Mouse (Mus musculus) forebrain, embryonic 12.5 days (tissue): ENCODE data around the gene Phf1. TPM values are rescaled to one million over a fixed set of nuclear protein-coding genes. Genes with fewer than 3 reads are reported as not detected.
A peak's percentile ranks its signal among the peaks of the same experiment; 100 is the strongest.

Experiments
- ATAC-seq: fragments of 200-750 bp; cut with Nextera tagmentation; 2 replicates; pipeline ENCODE4 v1.8.0; 2017; ENCODE audit warnings: moderate TSS enrichment; ENCODE audit not compliant: low FRiP score
- H3K27ac ChIP-seq: fragments of 300-500 bp; sonication (generic); 2 replicates; pipeline ENCODE4 v1.5.1; 2016; ENCODE audit warnings: mild to moderate bottlenecking
- H3K27me3 ChIP-seq: fragments of 300-500 bp; sonication (generic); 2 replicates; pipeline ENCODE4 v1.6.1; 2016; ENCODE audit warnings: mild to moderate bottlenecking
- H3K36me3 ChIP-seq: fragments of 300-500 bp; sonication (generic); replicated peaks from 2 replicates; pipeline ENCODE4 v1.6.1; 2016; ENCODE audit warnings: mild to moderate bottlenecking
- H3K4me1 ChIP-seq: fragments of 300-500 bp; sonication (generic); 2 replicates; pipeline ENCODE4 v1.6.1; 2016
- H3K4me2 ChIP-seq: fragments of 300-500 bp; sonication (generic); 2 replicates; pipeline ENCODE4 v1.6.1; 2016; ENCODE audit warnings: mild to moderate bottlenecking, moderate library complexity
- H3K4me3 ChIP-seq: fragments of 300-500 bp; sonication (generic); replicated peaks from 2 replicates; pipeline ENCODE4 v1.5.1; 2016; ENCODE audit warnings: mild to moderate bottlenecking
- H3K9ac ChIP-seq: fragments of 300-500 bp; sonication (generic); 2 replicates; pipeline ENCODE4 v1.6.1; 2016; ENCODE audit warnings: mild to moderate bottlenecking
- H3K9me3 ChIP-seq: fragments of 300-500 bp; sonication (generic); 2 replicates; pipeline ENCODE4 v1.6.1; 2016
- WGBS: fragments of 180-500 bp; shearing (Covaris S2); methylation state at CpG from one replicate; pipeline ENCODE4 v1.1.7; 2016; 5-methylcytosine and 5-hydroxymethylcytosine counted together
- polyA plus RNA-seq: library from polyadenylated mRNA; unstranded; fragments of >200 nt; fragmentation: Nextera tagmentation; extraction: Ambion mirVana; gene quantifications from 2 replicates; pipeline ENCODE4 v1.2.1, GENCODE M21; 2016

Gene Phf1
- 8.6 and 8.8 TPM in 2 replicates for polyA plus RNA-seq

- Histone ChIP-seq H3K4me2 (peak within 1 kb of the TSS; percentile 86), H3K9me3 (no peaks in the 10 kb centered on the region), H3K36me3 (peaks cover 62% of the 10 kb centered on the region), H3K27me3 (no peaks in the 10 kb centered on the region), H3K27ac (peak within 1 kb of the TSS; percentile 76), H3K4me3 (peak within 1 kb of the TSS; percentile 59), H3K9ac (peak within 1 kb of the TSS; percentile 75), H3K4me1 (peaks cover 26% of the 10 kb centered on the region)
- WGBS, result under 1% methylated on average over 43 of the region's 43 CpGs
- peak; percentile 84 for ATAC-seq
Observed at GRCm38 (mm10) chr17:26932839-26933398, at the start of gene Phf1. Gene Phf1, plus strand, starts transcription at chr17:26933052.

- H3K4me1 ChIP-seq, result peaks cover 16% of the 10 kb centered on the region
- no peak overlapping the region for H3K9ac ChIP-seq
- no peak overlapping the region for H3K4me2 ChIP-seq
- WGBS, result 78% methylated on average over 6 of the region's 6 CpGs
- H3K27ac ChIP-seq, result no peak overlapping the region
- no peak for ATAC-seq
- no peaks in the 10 kb centered on the region for H3K36me3 ChIP-seq
- H3K9me3 ChIP-seq, result 0 out of 2 replicates have a peak, but pooled peaks cover 4% of the 10 kb centered on the region
- no peak overlapping the region for H3K4me3 ChIP-seq
- peaks cover 24% of the 10 kb centered on the region for H3K27me3 ChIP-seq
Observed at GRCm38 (mm10) chr17:26883585-26883984, 49.3 kb upstream of the Phf1 start.

- Histone ChIP-seq H3K4me3 (peak overlapping the region; percentile 36), H3K4me1 (peaks cover 16% of the 10 kb centered on the region)
- WGBS, result 24% methylated on average over 25 of the region's 25 CpGs
Observed at GRCm38 (mm10) chr17:26884995-26885926, 47.6 kb upstream of the Phf1 start.

GRCm38 (mm10) chr17:26886047-26886749 lies 46.7 kb upstream of the Phf1 start:
- ATAC-seq, result peak; percentile 89
- 10% methylated on average over 30 of the region's 30 CpGs for WGBS
- Histone ChIP-seq H3K4me1 (peaks cover 16% of the 10 kb centered on the region), H3K4me2 (peak overlapping the region; percentile 52), H3K27me3 (peaks cover 26% of the 10 kb centered on the region), H3K4me3 (peak overlapping the region; percentile 36), H3K9me3 (no peaks in the 10 kb centered on the region), H3K9ac (no peak overlapping the region), H3K27ac (no peak overlapping the region), H3K36me3 (no peaks in the 10 kb centered on the region)

More at GRCm38 (mm10) chr17:26884995-26885926, 47.6 kb upstream of the Phf1 start:
- no peak for ATAC-seq
- H3K27me3 ChIP-seq, result peaks cover 26% of the 10 kb centered on the region
- peak overlapping the region; percentile 3; the same call in 1 of the 2 replicates for H3K9ac ChIP-seq
- peak overlapping the region; percentile 52 for H3K4me2 ChIP-seq
- no peaks in the 10 kb centered on the region for H3K36me3 ChIP-seq
- H3K27ac ChIP-seq, result no peak overlapping the region
- H3K9me3 ChIP-seq, result no peaks in the 10 kb centered on the region

- peaks cover 26% of the 10 kb centered on the region for H3K27me3 ChIP-seq
- H3K9ac ChIP-seq, result no peak overlapping the region
- 33% methylated on average over 3 of the region's 3 CpGs for WGBS
- no peak overlapping the region for H3K27ac ChIP-seq
- no peaks in the 10 kb centered on the region for H3K9me3 ChIP-seq
- peaks cover 23% of the 10 kb centered on the region for H3K4me1 ChIP-seq
- no peak overlapping the region for H3K4me3 ChIP-seq
- H3K4me2 ChIP-seq, result no peak overlapping the region
- ATAC-seq, result no peak
- H3K36me3 ChIP-seq, result no peaks in the 10 kb centered on the region
Observed at GRCm38 (mm10) chr17:26887926-26888325, 44.9 kb upstream of the Phf1 start.

GRCm38 (mm10) chr17:26892635-26893375 lies 40.0 kb upstream of the Phf1 start:
- H3K36me3 ChIP-seq, result no peaks in the 10 kb centered on the region
- no peaks in the 10 kb centered on the region for H3K9me3 ChIP-seq
- peak overlapping the region; percentile 47; the same call in 1 of the 2 replicates for H3K27ac ChIP-seq
- 0 out of 2 replicates have a peak, but pooled peaks have one; percentile 60 for ATAC-seq
- H3K9ac ChIP-seq, result peak overlapping the region; percentile 33
- H3K4me3 ChIP-seq, result no peak overlapping the region
- H3K27me3 ChIP-seq, result peaks cover 15% of the 10 kb centered on the region
- WGBS, result 35% methylated on average over 16 of the region's 16 CpGs
- peaks cover 16% of the 10 kb centered on the region for H3K4me1 ChIP-seq
- H3K4me2 ChIP-seq, result peak overlapping the region; percentile 24; the same call in 1 of the 2 replicates

- WGBS, result 60% methylated on average over 6 of the region's 6 CpGs
- no peaks in the 10 kb centered on the region for H3K36me3 ChIP-seq
- H3K4me3 ChIP-seq, result no peak overlapping the region
- no peaks in the 10 kb centered on the region for H3K9me3 ChIP-seq
- no peak for ATAC-seq
- H3K27ac ChIP-seq, result no peak overlapping the region
- no peak overlapping the region for H3K4me2 ChIP-seq
- H3K9ac ChIP-seq, result no peak overlapping the region
- peaks cover 13% of the 10 kb centered on the region; the same call in 1 of the 2 replicates for H3K27me3 ChIP-seq
- H3K4me1 ChIP-seq, result peaks cover 16% of the 10 kb centered on the region
Observed at GRCm38 (mm10) chr17:26893492-26893891, 39.4 kb upstream of the Phf1 start.

- ATAC-seq, result no peak
- WGBS, result 83% methylated on average over 6 of the region's 6 CpGs
- H3K9ac ChIP-seq, result no peak overlapping the region
- no peak overlapping the region for H3K4me3 ChIP-seq
- no peak overlapping the region for H3K4me2 ChIP-seq
- no peaks in the 10 kb centered on the region for H3K9me3 ChIP-seq
- no peaks in the 10 kb centered on the region for H3K36me3 ChIP-seq
- no peak overlapping the region for H3K27ac ChIP-seq
- peaks cover 12% of the 10 kb centered on the region; the same call in 1 of the 2 replicates for H3K27me3 ChIP-seq
- peaks cover 16% of the 10 kb centered on the region for H3K4me1 ChIP-seq
Observed at GRCm38 (mm10) chr17:26894342-26894741, 38.5 kb upstream of the Phf1 start.

GRCm38 (mm10) chr17:26895578-26895977 lies 37.3 kb upstream of the Phf1 start:
- Histone ChIP-seq H3K9ac (no peak overlapping the region), H3K27me3 (peaks cover 19% of the 10 kb centered on the region; the same call in 1 of the 2 replicates), H3K27ac (no peak overlapping the region), H3K4me1 (peaks cover 16% of the 10 kb centered on the region), H3K4me3 (no peak overlapping the region), H3K36me3 (no peaks in the 10 kb centered on the region), H3K4me2 (no peak overlapping the region), H3K9me3 (no peaks in the 10 kb centered on the region)
- 15% methylated on average over 10 of the region's 10 CpGs for WGBS
- no peak for ATAC-seq

- H3K27me3 ChIP-seq, result peaks cover 19% of the 10 kb centered on the region; the same call in 1 of the 2 replicates
- no peaks in the 10 kb centered on the region for H3K9me3 ChIP-seq
- no peak overlapping the region for H3K4me2 ChIP-seq
- no peak overlapping the region for H3K9ac ChIP-seq
- H3K36me3 ChIP-seq, result no peaks in the 10 kb centered on the region
- no peak overlapping the region for H3K27ac ChIP-seq
- no peak for ATAC-seq
- H3K4me1 ChIP-seq, result no peaks in the 10 kb centered on the region
- H3K4me3 ChIP-seq, result no peak overlapping the region
- 84% methylated on average over 6 of the region's 6 CpGs for WGBS
Observed at GRCm38 (mm10) chr17:26900916-26901315, 31.9 kb upstream of the Phf1 start.

- H3K27ac ChIP-seq, result no peak overlapping the region
- no peaks in the 10 kb centered on the region for H3K36me3 ChIP-seq
- no peak overlapping the region for H3K4me2 ChIP-seq
- no peaks in the 10 kb centered on the region for H3K4me1 ChIP-seq
- H3K9me3 ChIP-seq, result no peaks in the 10 kb centered on the region
- WGBS, result 64% methylated on average over 5 of the region's 5 CpGs
- no peak overlapping the region for H3K9ac ChIP-seq
- H3K4me3 ChIP-seq, result no peak overlapping the region
- peaks cover 7% of the 10 kb centered on the region; the same call in 1 of the 2 replicates for H3K27me3 ChIP-seq
- no peak for ATAC-seq
Observed at GRCm38 (mm10) chr17:26904320-26904719, 28.5 kb upstream of the Phf1 start.
